ENCODE assay signal across 24 mouse cellular contexts in the genomic region with DNA sequence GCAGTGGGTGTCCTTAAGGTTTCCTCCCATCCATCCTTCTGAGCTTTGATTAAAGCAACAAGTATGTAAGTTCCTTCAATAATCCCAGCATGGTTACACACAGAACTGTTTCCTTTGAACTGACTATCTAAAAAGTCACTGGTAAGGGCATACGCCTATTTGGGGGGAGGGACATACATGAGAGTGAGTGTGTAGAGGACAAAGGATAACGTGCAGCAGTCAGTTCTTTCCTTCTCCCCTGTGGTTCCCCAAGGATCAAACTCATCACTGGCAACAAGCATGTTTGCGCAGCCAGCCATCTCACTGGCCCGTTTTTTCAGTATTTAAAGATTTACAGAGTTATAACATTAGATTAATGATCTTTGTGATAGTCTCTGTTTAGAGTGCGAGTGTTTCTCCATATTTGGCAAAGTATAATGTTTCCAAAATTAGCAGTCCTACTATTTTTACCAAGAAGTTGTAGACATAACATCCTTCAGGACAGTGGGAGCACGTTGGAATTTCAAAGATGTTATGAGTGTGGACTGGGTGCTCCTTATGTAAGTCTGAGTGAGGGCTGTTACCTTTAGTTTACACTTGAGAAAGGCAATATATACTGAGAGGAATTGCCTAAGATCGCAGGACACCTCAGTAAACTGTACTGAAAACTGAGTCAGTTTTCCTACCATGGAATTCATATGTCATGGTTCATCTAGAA.
A peak's percentile ranks its signal among the peaks of the same experiment; 100 is the strongest.
DNase-seq lines count a peak whose midpoint lies in the region; ATAC-seq and TF ChIP-seq lines count a peak whose summit lies in the region.
"Had no signal": no experiment of that assay in that cellular context is flagged by ENCODE, and none has a peak within 500 bp of the region (broad histone marks: within the 10 kb centered on the region; RNA-seq: fewer than 3 reads in every experiment).

No protein-coding gene starts in this region.

- no peak for TF ChIP-seq POLR2A in heart, adult 2 months (IDR thresholded peaks at IDR 0.05; ENCODE audit: insufficient read depth, low read depth, low read length)

- TF ChIP-seq EP300 in heart, adult 2 months (IDR thresholded peaks at IDR 0.05; ENCODE audit: insufficient read depth, low read depth, low read length) = no peak

- H3K9ac ChIP-seq in intestine, embryonic 14.5 days (ENCODE audit: low read length) = no peak overlapping the region
- no peak overlapping the region for H3K9ac ChIP-seq in intestine, postnatal 0 days (ENCODE audit: low read depth, low read length)
- H3K9ac ChIP-seq in lung, embryonic 16.5 days (ENCODE audit: low read length) = no peak overlapping the region
- H3K9ac ChIP-seq in stomach, embryonic 14.5 days (replicated peaks; ENCODE audit: low read depth, low read length) = no peak overlapping the region
- no peak overlapping the region for H3K9ac ChIP-seq in heart, adult 2 months (ENCODE audit: low read depth, low read length)
- H3K9ac ChIP-seq: forebrain, embryonic 15.5 days; heart, embryonic 13.5 days; hindbrain, embryonic 14.5 days; liver, embryonic 14.5 days; midbrain, embryonic 15.5 days had no signal

- no peak overlapping the region for H3K4me2 ChIP-seq in intestine, embryonic 14.5 days (ENCODE audit: low read length)
- H3K4me2 ChIP-seq in intestine, postnatal 0 days (replicated peaks; ENCODE audit: low read depth) = no peak overlapping the region
- no peak overlapping the region for H3K4me2 ChIP-seq in lung, embryonic 16.5 days (ENCODE audit: low read depth, low read length)
- H3K4me2 ChIP-seq in stomach, embryonic 14.5 days (replicated peaks; ENCODE audit: low read depth, low read length) = no peak overlapping the region
- H3K4me2 ChIP-seq: forebrain, embryonic 15.5 days; heart, embryonic 13.5 days; hindbrain, embryonic 14.5 days; midbrain, embryonic 15.5 days had no signal

- 41% methylated on average over 7 of the region's 7 CpGs for WGBS in intestine, embryonic 14.5 days
- WGBS in intestine, postnatal 0 days = 55% methylated on average over 7 of the region's 7 CpGs
- 42% methylated on average over 7 of the region's 7 CpGs for WGBS in lung, embryonic 16.5 days
- WGBS in stomach, embryonic 14.5 days = 40% methylated on average over 7 of the region's 7 CpGs
- WGBS in heart, adult 2 months = 64% methylated on average over 7 of the region's 7 CpGs

- intact Hi-C loops in gastrocnemius, postnatal 14 days (cut with DNase I; ENCODE audit: low total_unique reads) = no loop called here
- intact Hi-C loops in heart, adult 2 months (cut with DNase I) = no loop called here

- H3K9me3 ChIP-seq in intestine, embryonic 14.5 days (ENCODE audit: control insufficient read depth, low read length) = no peaks in the 10 kb centered on the region
- H3K9me3 ChIP-seq in intestine, postnatal 0 days (ENCODE audit: control insufficient read depth) = no peaks in the 10 kb centered on the region
- H3K9me3 ChIP-seq in lung, embryonic 16.5 days (ENCODE audit: control insufficient read depth, low read length) = no peaks in the 10 kb centered on the region
- no peaks in the 10 kb centered on the region for H3K9me3 ChIP-seq in stomach, embryonic 14.5 days (ENCODE audit: control insufficient read depth, low read depth, low read length)
- H3K9me3 ChIP-seq: forebrain, embryonic 15.5 days; heart, embryonic 13.5 days; midbrain, embryonic 15.5 days had no signal

- peak overlapping the region; percentile 41; the same call in 1 of the 2 replicates for H3K27ac ChIP-seq in intestine, embryonic 14.5 days (ENCODE audit: low read depth)
- no peak overlapping the region for H3K27ac ChIP-seq in intestine, postnatal 0 days (ENCODE audit: low read depth, low read length)
- peak overlapping the region; percentile 70 for H3K27ac ChIP-seq in lung, embryonic 16.5 days (ENCODE audit: low read length)
- peak overlapping the region; percentile 0; the same call in 1 of the 2 replicates for H3K27ac ChIP-seq in stomach, embryonic 14.5 days (ENCODE audit: low read length)
- no peak overlapping the region for H3K27ac ChIP-seq in heart, adult 2 months
- H3K27ac ChIP-seq: forebrain, embryonic 15.5 days; heart, embryonic 13.5 days; hindbrain, embryonic 14.5 days; liver, embryonic 14.5 days; midbrain, embryonic 15.5 days had no signal

- H3K4me1 ChIP-seq in intestine, embryonic 14.5 days (replicated peaks; ENCODE audit: control insufficient read depth, insufficient read depth, low read length) = peaks cover 20% of the 10 kb centered on the region
- H3K4me1 ChIP-seq in intestine, postnatal 0 days (replicated peaks; ENCODE audit: control insufficient read depth, insufficient read depth, low read length) = no peaks in the 10 kb centered on the region
- peaks cover 4% of the 10 kb centered on the region for H3K4me1 ChIP-seq in lung, embryonic 16.5 days (replicated peaks; ENCODE audit: control insufficient read depth, insufficient read depth, low read length)
- H3K4me1 ChIP-seq in stomach, embryonic 14.5 days (ENCODE audit: control insufficient read depth, insufficient read depth, low read length) = peaks cover 13% of the 10 kb centered on the region
- no peaks in the 10 kb centered on the region for H3K4me1 ChIP-seq in heart, adult 2 months (ENCODE audit: control insufficient read depth, insufficient read depth, low read length)
- H3K4me1 ChIP-seq: forebrain, embryonic 15.5 days; heart, embryonic 13.5 days had no signal

- ATAC-seq in intestine, embryonic 14.5 days (replicated peaks; ENCODE audit: low FRiP score, low TSS enrichment, low read depth) = no peak
- no peak for ATAC-seq in intestine, postnatal 0 days
- ATAC-seq in lung, embryonic 16.5 days (ENCODE audit: low read depth) = peak; percentile 77
- ATAC-seq in stomach, embryonic 14.5 days (ENCODE audit: insufficient number of reproducible peaks, insufficient read depth, low FRiP score, low read depth) = no peak
- ATAC-seq: forebrain, embryonic 15.5 days; midbrain, embryonic 15.5 days had no signal

- no peak for TF ChIP-seq CTCF in intestine, postnatal 0 days (IDR thresholded peaks at IDR 0.05; ENCODE audit: low read depth)
- no peak for TF ChIP-seq CTCF in heart, adult 2 months (IDR thresholded peaks at IDR 0.05)

- no peak overlapping the region for H3K4me3 ChIP-seq in intestine, embryonic 14.5 days (ENCODE audit: low read depth, low read length)
- H3K4me3 ChIP-seq in intestine, postnatal 0 days (ENCODE audit: low read depth, low read length) = no peak overlapping the region
- no peak overlapping the region for H3K4me3 ChIP-seq in lung, embryonic 16.5 days (ENCODE audit: low read length)
- H3K4me3 ChIP-seq in stomach, embryonic 14.5 days (ENCODE audit: low read depth, low read length) = no peak overlapping the region
- H3K4me3 ChIP-seq in heart, adult 2 months = no peak overlapping the region
- H3K4me3 ChIP-seq: forebrain, embryonic 15.5 days; heart, embryonic 13.5 days; layer of hippocampus, adult 2 months; midbrain, embryonic 15.5 days had no signal

- H3K79me2 ChIP-seq in heart, adult 2 months (replicated peaks; ENCODE audit: control insufficient read depth, insufficient read depth, low read length) = no peaks in the 10 kb centered on the region

- no peaks in the 10 kb centered on the region for H3K36me3 ChIP-seq in intestine, embryonic 14.5 days (ENCODE audit: control insufficient read depth, insufficient read depth, low read length)
- H3K36me3 ChIP-seq in intestine, postnatal 0 days (ENCODE audit: control insufficient read depth, insufficient read depth) = no peaks in the 10 kb centered on the region
- no peaks in the 10 kb centered on the region for H3K36me3 ChIP-seq in lung, embryonic 16.5 days (ENCODE audit: control insufficient read depth, insufficient read depth, low read length)
- H3K36me3 ChIP-seq in stomach, embryonic 14.5 days (ENCODE audit: control insufficient read depth, insufficient read depth, low read length) = no peaks in the 10 kb centered on the region
- H3K36me3 ChIP-seq in heart, adult 2 months (ENCODE audit: control insufficient read depth, insufficient read depth, low read length) = no peaks in the 10 kb centered on the region
- H3K36me3 ChIP-seq: forebrain, embryonic 15.5 days; G1E; heart, embryonic 13.5 days; midbrain, embryonic 15.5 days had no signal

- DNase-seq in intestine, embryonic 14.5 days (ENCODE audit: low spot score) = no peak
- DNase-seq in lung, postnatal 10 days = no peak
- DNase-seq in gastrocnemius, postnatal 14 days = no peak
- no peak for DNase-seq in heart, adult 2 months
- DNase-seq: adrenal gland, postnatal 10 days; cerebellum, adult 8-10 months; cerebellum, postnatal 25 days; heart, postnatal 10 days; kidney, adult 8-10 months; kidney, postnatal 14 days; liver; lung, adult 2 months; right cerebral cortex, postnatal 4 days; thymus, postnatal 14 days had no signal

- no peaks in the 10 kb centered on the region for H3K27me3 ChIP-seq in intestine, embryonic 14.5 days (replicated peaks; ENCODE audit: control insufficient read depth, insufficient read depth, low read length)
- no peaks in the 10 kb centered on the region for H3K27me3 ChIP-seq in intestine, postnatal 0 days (replicated peaks; ENCODE audit: control insufficient read depth, insufficient read depth, low read length)
- no peaks in the 10 kb centered on the region for H3K27me3 ChIP-seq in lung, embryonic 16.5 days (ENCODE audit: control insufficient read depth, insufficient read depth, low read depth, low read length)
- H3K27me3 ChIP-seq in stomach, embryonic 14.5 days (ENCODE audit: control insufficient read depth, insufficient read depth, low read length) = no peaks in the 10 kb centered on the region
- peaks cover 1% of the 10 kb centered on the region; the same call in 1 of the 2 replicates for H3K27me3 ChIP-seq in heart, adult 2 months (ENCODE audit: control insufficient read depth, insufficient read depth, low read length)
- H3K27me3 ChIP-seq: forebrain, embryonic 15.5 days; heart, embryonic 13.5 days; midbrain, embryonic 15.5 days had no signal

Comparison
In these comparisons a context has a peak if more than half of its experiments do, and no peak if none do; other contexts are left out.
1. H3K27ac ChIP-seq: peak in intestine, embryonic 14.5 days (single experiment), lung, embryonic 16.5 days (single experiment) and stomach, embryonic 14.5 days (single experiment); none in intestine, postnatal 0 days (single experiment) and heart, adult 2 months (single experiment).